Mouse (Mus musculus): ENCODE measurements at regions not wholly inside any gene's neighbourhood (a gene's known extent, or its start where the extent isn't known, plus 50 kb on each side); places are given as distances from the start of the nearest gene placed in this dataset.

- no peak for ATAC-seq (replicated peaks; ENCODE audit: low FRiP score, low TSS enrichment, poor library complexity, severe bottlenecking)
These were observed 595.3 kb downstream of the Epha4 start for GRCm38 (mm10) chr1:76919541-76919940.

- no peak for ATAC-seq (replicated peaks; ENCODE audit: low FRiP score, low TSS enrichment, poor library complexity, severe bottlenecking)
These were observed 594.3 kb downstream of the Epha4 start for GRCm38 (mm10) chr1:76920634-76921033.

GRCm38 (mm10) chr1:76927041-76927440, 587.8 kb downstream of the Epha4 start:
- ATAC-seq (replicated peaks; ENCODE audit: low FRiP score, low TSS enrichment, poor library complexity, severe bottlenecking), result no peak

- no peak for ATAC-seq (replicated peaks; ENCODE audit: low FRiP score, low TSS enrichment, poor library complexity, severe bottlenecking)
These were observed 586.9 kb downstream of the Epha4 start for GRCm38 (mm10) chr1:76928035-76928434.

GRCm38 (mm10) chr1:76933460-76933859, 581.4 kb downstream of the Epha4 start:
- ATAC-seq (replicated peaks; ENCODE audit: low FRiP score, low TSS enrichment, poor library complexity, severe bottlenecking), result no peak

- no peak for ATAC-seq (replicated peaks; ENCODE audit: low FRiP score, low TSS enrichment, poor library complexity, severe bottlenecking)
These were observed 572.2 kb downstream of the Epha4 start for GRCm38 (mm10) chr1:76942730-76943129.

- no peak for ATAC-seq (replicated peaks; ENCODE audit: low FRiP score, low TSS enrichment, poor library complexity, severe bottlenecking)
These were observed 570.8 kb downstream of the Epha4 start for GRCm38 (mm10) chr1:76944046-76944445.

- no peak for ATAC-seq (replicated peaks; ENCODE audit: low FRiP score, low TSS enrichment, poor library complexity, severe bottlenecking)
These were observed 559.9 kb downstream of the Epha4 start for GRCm38 (mm10) chr1:76955031-76955430.

- ATAC-seq (replicated peaks; ENCODE audit: low FRiP score, low TSS enrichment, poor library complexity, severe bottlenecking), result no peak
These were observed 557.5 kb downstream of the Epha4 start for GRCm38 (mm10) chr1:76957411-76957810.

- ATAC-seq (replicated peaks; ENCODE audit: low FRiP score, low TSS enrichment, poor library complexity, severe bottlenecking), result no peak
These were observed 556.2 kb downstream of the Epha4 start for GRCm38 (mm10) chr1:76958706-76959105.

- ATAC-seq (replicated peaks; ENCODE audit: low FRiP score, low TSS enrichment, poor library complexity, severe bottlenecking), result no peak
These were observed 542.4 kb downstream of the Epha4 start for GRCm38 (mm10) chr1:76972454-76972853.

GRCm38 (mm10) chr1:76975077-76975945, 539.6 kb downstream of the Epha4 start:
- no peak for ATAC-seq (replicated peaks; ENCODE audit: low FRiP score, low TSS enrichment, poor library complexity, severe bottlenecking)

GRCm38 (mm10) chr1:76980498-76981152, 534.3 kb downstream of the Epha4 start:
- no peak for ATAC-seq (replicated peaks; ENCODE audit: low FRiP score, low TSS enrichment, poor library complexity, severe bottlenecking)

GRCm38 (mm10) chr1:76993776-76994175, 521.1 kb downstream of the Epha4 start:
- no peak for ATAC-seq (replicated peaks; ENCODE audit: low FRiP score, low TSS enrichment, poor library complexity, severe bottlenecking)

GRCm38 (mm10) chr1:77008001-77008400, 506.9 kb downstream of the Epha4 start:
- ATAC-seq (replicated peaks; ENCODE audit: low FRiP score, low TSS enrichment, poor library complexity, severe bottlenecking), result no peak

- no peak for ATAC-seq (replicated peaks; ENCODE audit: low FRiP score, low TSS enrichment, poor library complexity, severe bottlenecking)
These were observed 504.2 kb downstream of the Epha4 start for GRCm38 (mm10) chr1:77010608-77011214.

- ATAC-seq (replicated peaks; ENCODE audit: low FRiP score, low TSS enrichment, poor library complexity, severe bottlenecking), result no peak
These were observed 487.2 kb downstream of the Epha4 start for GRCm38 (mm10) chr1:77027656-77028055.

GRCm38 (mm10) chr1:77028216-77028615, 486.7 kb downstream of the Epha4 start:
- no peak for ATAC-seq (replicated peaks; ENCODE audit: low FRiP score, low TSS enrichment, poor library complexity, severe bottlenecking)

GRCm38 (mm10) chr1:77029091-77029490, 485.8 kb downstream of the Epha4 start:
- ATAC-seq (replicated peaks; ENCODE audit: low FRiP score, low TSS enrichment, poor library complexity, severe bottlenecking), result no peak

GRCm38 (mm10) chr1:77043749-77044564, 470.9 kb downstream of the Epha4 start:
- no peak for ATAC-seq (replicated peaks; ENCODE audit: low FRiP score, low TSS enrichment, poor library complexity, severe bottlenecking)

Data from megakaryocyte-erythroid progenitor cell, adult 5-6 weeks (primary cell).